Mouse (Mus musculus) urinary bladder, adult 2 months (tissue): ENCODE measurements at regions not wholly inside any gene's neighbourhood (a gene's known extent, or its start where the extent isn't known, plus 50 kb on each side); places are given as distances from the start of the nearest gene placed in this dataset.

ENCODE experiments used
- DNase-seq: peaks from one replicate; pipeline ENCODE4 v3.0.0; 2022; ENCODE audit warnings: low spot score

DNA sequence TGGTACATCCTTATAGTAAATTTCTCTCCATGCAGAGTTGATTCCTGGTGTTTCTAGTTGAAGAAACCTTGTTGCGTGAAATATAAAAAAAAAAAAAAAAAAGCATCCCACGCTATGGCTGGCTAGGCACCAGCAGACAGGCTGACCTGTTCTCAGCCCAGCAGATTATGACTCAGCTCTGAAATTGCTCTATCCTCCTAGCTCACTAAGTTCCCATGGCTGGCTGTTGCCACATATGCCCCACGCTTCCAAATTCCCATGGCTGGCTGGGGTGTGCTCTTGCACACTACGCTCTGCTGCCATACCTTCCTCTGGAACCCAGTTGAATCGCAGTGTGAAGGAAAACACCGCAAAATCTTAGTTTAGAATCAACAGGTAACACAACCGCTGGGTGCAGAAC is 270.1 kb downstream of the Mid1ip1 start:
- DNase-seq, result no peak

DNA sequence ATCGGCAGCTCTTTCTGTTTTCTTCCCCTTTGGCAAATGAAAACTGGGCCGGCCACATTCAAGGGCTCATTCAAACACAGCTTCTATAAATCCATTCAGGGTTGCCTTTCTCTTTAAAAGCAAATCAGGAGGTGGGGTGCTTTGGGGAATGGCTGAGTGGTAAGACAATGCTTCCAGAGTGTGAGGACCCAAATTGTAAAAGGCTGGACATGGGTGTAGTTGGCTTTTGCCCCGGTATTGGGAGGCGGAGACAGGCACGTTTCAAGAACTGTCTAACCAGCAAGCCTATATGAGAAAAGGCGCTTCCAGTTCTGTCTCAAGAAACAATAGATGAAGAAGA is 277.0 kb downstream of the Mid1ip1 start:
- no peak for DNase-seq

DNA sequence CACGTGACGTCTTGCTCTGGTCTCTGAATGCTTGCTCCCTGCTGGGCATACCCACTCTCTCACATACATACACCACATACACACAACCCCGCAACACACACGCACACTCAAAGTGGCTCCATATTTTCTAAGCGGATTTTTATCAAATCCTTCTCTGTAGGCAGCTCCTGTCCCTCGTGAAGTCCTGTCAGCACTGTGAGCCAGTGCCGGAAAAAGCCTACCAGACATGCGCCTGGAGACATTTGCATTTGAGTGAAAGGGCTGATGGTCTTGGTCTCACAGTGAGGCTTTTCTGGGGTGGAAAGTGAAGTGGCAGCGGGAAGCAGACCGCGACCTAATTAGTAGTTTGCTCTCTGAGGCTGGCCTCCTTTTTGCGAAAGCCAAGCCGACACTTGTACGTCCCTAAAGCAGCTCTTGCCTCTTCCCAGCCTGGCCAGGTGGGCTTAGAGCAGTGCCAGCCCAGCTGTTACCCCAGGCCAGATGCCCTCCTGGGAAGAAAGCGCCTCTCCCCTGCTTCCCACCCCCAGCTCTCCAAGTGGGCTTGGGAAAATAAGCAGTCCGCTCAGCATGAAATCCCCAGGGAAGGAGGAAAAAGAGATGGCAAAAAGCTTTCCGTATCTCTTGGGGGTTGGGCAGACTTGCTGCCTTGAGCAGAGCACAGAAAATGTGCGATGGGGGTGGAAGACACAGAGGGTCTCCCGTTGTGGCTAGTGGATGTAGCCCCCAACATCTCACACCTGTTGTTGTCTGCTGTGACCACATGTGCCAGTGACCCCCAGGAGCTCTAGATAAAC is 277.6 kb downstream of the Mid1ip1 start:
- DNase-seq, result no peak

DNA sequence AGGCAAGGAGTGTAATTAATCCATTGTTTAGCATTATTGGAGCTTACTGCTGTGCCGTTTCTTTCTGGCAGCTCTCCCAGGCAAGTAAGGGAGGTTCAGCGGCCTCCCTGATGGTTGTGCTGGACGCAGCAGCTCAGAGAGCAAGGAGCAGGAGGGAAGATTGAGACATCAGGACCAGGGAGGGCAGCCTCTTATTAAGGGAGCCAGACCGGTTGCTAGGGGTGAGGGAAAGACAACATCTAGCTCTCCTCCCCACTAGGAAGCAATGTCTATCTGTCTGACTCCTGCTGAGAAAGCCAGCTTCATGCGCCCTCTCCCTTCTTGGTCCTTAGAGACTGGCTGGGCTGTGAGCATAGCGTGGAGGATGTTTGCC is 278.2 kb downstream of the Mid1ip1 start:
- DNase-seq, result no peak

DNA sequence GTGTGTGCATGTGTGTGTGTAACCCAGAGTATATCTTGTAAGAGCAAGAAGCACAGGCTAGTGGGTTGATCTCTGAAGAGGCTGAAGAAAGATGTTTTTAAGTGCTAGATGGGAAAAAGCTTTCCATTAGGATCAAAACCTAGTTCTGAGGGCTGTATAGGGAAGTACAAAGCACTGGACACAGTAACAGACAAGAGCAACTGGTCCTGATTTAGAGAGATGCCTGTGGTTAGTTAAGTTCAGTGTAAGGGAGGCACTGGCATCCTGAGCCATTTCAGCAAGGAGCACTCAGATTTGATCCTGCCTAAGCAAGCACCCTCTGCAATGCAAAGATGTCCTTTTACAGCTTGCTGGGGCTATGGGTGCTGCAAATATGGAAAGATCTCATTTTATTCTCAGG is 280.1 kb downstream of the Mid1ip1 start:
- DNase-seq, result no peak

DNA sequence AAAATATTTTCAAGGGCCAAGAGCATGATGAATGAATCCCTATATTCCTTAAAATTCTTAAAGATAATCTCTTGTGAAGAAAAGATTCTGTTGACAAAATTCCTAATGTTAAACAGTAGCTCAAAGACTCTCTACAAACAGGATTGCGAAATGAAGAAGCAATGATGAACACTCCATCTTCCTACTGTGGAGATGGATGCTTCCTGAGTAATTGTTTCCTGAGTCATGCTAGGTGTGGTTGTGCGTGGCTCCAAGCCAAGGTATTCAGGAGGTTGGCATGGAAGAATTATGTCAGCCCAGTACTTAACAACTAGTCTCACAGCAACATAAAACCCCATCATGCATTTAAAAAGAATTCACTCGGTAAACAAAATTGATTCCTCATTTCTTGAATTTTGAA is 286.4 kb downstream of the Mid1ip1 start:
- no peak for DNase-seq

DNA sequence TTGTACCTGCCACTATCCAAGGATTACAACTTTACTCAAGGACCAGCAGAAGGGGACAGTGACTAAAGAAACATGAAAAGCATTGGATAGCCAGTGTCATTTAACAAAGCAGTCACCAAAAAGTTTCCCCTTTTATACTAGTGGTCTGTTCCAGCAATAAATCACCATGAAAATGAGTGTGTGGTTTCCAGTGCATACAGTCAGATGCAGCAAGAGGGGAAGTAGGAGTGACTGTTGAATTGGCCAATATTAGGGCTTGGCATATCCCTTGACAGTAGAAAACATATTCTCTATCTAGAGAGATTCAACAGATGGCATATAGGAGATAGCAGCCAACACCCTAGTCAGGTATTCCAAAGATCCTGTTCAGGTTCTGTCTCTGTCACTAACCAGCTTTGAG is 259.8 kb upstream of the H2al1a start:
- DNase-seq, result no peak

DNA sequence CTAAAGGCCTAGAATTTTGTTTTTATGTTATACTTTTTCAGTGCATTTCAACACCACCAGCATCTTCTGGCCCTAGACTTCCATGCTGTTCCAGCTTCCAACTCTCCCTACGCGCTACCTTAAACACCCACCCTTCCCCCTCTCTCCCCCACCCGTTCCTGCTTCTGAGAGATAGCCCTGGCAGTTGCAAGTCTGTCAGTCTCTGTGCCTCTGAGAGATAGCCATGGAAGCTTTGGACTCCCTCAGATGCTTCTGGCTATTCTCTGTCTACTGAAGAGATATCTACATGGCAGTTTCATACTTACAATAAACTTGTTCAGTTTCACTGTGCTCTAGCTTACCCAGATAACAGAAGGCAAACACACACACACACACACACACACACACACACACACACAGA is 252.3 kb upstream of the H2al1a start:
- DNase-seq, result no peak

DNA sequence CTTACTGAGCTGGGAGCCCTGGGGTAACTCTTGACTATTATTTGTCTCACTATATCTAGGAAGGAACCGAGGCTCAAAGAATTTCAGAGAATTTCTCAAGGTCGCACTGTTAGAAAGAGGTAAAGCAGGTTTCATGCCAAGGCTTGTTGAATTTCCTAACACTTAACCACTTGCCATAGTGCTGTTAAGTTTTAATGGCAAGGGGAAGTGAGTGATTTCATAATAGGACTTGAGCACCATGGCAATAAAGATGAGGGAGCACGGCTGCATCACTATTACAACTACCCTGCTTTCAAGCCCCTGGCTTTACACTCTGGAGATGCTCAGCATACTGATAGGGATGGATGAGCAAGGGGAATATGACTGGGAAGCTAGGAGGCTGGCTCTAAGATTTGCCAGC is 216.9 kb upstream of the H2al1a start:
- no peak for DNase-seq

DNA sequence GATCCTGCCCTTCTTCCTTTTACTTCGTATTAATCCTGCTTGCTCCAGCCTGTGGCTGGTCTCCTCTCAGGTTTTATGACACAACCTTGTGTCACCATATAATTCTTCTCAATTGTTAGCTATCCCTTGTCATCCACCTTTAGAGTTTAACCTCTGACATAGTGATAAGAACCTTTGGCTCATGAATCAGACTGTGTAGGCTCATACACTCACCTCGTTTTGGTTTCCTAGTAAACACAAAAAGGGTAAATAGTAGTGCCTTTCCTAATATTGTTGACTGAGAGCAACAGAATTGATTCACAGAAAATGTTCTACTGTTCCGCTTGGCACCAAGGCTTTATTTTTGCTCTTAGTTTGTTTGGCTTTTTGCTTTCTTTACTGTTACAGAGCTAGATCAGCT is 216.2 kb upstream of the H2al1a start:
- DNase-seq, result no peak

DNA sequence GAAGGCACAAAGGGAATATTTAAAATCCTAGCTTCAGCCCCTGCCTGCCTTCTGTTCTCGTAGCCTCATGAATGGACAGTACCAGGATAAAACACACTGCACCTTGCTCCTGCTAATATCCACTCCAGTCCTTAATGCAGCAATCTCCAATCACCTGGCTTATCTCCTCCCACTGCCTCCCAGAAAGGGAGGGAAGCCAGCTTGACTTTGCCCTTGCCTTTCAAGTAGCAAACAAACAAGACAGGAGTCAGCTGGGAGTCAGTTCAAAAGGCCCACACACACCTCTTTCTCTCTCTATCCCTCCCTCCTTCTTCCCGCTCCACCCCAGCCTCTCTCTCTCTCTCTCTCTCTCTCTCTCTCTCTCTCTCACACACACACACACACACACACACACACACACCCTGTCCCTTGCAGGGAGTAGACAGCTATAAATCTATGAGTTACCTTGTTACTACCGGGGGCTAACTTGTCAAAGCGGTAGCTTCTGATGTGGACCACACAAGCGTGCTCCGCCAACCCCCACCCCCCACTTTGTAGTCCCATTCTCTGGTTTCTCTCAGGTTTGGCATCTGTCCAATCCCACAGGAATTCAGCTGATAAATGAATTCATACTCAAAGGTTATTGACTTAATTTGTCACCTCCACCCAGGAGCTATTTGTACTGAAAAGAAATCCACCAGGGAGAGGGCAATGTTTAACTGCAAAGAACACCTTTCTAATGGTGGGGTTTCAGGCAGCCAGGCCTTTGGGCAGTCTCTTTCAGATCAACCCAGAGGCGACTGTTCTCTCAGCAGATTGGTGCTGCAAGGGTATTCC is 212.6 kb upstream of the H2al1a start:
- no peak for DNase-seq

DNA sequence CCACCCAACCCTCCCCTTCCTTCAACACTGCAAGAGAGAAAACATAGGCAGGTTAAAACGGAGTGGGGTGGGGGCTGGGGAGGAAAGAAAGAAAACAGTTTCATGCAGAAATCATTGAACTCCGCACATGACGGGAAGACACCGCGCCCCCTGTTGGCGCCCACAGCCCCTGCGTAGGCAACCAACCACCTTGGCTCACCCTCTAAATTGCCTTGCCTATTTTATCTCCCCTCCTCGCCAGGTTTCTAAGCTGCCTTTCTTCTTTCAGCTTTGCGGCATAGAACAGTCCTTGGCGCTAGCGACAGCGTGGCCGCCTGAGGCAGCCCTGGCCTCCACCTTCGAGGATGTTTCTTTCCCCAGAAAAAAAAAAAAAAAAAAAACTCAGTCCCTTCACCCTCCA is 211.1 kb upstream of the H2al1a start:
- no peak for DNase-seq

DNA sequence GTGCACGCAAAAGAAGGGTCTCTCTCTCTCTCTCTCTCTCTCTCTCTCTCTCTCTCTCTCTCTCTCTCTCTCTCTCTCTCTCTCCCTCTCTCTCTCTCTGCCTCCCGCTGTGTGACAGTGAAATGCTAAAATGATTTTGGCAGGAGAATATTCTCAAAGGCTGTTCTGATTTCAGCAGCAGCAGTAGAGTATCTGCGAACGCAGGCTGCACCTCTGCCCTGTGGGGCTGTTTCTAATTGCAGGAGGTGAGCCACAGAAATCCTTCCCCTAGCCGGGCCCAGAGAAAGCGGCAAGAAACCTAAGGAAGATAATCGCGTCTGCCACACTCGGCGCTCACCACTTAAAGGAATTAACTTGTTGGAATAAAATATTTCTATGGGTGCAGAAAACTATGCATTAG is 210.6 kb upstream of the H2al1a start:
- DNase-seq, result no peak

DNA sequence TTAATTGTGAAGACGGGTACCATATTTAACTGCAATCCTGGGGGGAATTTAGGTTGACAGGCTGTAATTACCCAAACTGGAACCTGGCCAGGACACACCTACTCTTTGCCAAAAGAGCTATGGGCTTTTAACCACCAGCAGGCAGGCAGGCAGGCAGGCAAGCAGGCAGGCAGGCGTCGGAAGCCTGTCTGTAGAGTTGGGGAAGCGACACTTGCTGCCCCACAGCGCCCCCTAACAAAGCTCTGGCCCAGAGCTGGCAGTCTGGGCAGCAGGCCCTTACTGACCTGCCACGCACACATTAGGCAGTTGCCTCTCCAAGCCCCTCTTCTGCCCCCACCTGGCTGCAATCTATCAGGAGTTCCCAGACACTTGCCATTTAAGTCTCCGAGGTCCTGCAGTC is 208.6 kb upstream of the H2al1a start:
- no peak for DNase-seq

DNA sequence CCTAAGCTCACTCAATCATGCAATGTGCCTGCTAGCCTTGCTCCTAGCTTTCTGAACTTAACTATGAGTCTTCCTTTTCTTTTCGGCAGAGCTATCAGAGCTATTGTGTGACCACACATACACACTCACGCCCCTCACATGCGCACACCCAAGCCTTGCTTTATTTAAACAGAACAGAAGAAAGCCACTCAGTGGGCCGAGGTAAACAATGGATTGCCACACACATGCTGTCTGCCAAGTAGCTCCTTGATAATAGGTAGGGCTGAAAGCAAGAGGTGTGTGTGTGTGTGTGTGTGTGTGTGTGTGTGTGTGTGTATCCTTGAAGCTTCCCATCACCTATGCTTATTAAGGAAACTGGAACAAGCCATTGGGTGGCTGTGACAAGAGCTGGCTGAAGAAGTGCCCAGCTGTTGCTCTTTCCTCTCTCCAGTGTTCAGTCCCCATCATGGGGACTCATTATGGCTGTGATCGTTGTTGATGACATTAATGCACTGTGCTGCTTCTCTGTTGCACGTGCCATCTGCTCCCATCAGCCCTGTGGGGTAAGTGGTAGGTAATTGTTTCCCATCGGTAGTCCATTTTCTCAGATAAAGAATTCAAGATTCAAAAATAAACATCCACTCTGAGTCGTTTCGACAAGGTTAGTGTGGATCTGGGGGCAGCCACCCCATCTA is 201.3 kb upstream of the H2al1a start:
- no peak for DNase-seq

DNA sequence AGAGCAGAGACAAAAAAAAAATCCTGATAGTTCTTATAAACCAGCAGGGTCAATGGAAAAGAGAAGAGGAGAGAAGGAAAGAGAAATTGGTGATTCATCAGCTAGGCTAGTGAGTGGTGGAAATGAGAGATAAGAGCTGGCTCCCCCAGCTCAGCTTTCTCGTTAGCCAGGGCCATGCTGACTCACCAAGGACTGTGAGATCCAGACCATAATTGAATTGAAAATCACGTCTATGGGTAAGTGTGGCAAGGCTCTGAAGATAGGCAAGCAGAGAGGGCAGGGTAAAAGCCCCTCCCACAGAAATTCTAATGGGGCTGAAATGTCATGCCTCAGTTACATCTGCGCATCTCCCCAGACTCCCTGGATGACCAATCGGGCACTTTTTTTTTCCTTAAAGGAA is 200.7 kb upstream of the H2al1a start:
- no peak for DNase-seq

DNA sequence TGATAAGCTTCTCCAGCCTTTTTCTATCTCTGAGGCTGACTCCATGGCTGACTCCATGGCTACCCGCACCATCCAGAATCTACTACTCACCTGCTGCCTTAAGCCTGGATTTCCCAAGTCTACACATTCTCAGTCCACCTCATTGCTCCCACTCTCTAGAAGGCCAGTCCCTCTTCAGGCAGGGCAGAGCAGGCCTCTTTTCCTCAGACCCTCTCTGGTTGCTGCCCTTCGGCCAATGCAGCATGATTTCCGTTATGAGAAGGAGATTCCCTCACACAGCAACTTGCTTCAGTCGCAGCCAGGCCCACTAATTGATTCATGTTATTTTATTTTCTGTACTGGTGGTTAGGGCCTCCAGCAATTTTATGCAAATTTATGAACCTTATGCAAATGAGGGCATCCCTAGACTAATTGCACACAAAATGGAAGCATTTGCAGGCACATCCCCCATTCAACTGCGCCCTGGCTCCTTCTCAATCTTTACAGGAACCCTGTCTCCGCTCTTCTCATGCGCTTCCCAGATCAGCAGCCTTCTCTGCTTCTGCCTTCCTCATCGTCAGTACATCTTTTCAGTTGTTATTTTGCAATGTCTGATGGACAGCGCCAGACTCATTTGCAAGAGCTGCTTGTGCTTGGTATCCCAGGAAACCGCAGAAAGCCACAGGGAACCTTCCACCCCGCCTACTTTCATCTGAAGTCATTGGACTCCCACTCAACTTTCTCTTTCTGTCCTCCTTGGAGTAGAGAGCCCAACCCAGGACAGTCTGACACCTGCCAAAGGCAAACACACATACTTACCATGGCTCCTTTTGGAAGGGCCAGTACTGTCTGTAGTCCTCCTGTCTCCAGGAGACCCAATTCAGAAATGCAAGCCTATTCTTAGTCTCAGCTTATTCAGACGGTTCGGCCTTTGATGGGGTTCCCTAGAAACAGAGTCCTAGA is 199.6 kb upstream of the H2al1a start:
- no peak for DNase-seq

DNA sequence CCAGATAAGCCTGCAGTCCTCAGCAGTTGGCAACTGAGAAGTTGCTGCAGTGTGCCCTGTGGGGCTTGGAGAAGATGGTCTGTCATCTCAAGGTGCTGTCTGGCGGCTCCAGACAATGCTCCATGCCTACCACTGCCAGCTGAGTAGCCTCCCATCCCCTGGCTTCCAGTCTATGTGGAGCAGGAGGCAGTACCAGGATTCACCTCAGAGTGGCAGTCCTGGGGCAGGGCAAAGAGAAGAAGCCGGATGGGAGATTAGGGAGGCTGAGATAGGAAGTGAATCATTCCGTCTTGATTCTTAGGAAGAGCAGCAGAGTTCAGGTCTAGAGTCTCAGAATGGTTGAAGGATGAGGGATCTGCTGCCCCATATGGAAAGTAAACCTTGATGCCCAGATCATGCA is 198.1 kb upstream of the H2al1a start:
- DNase-seq, result no peak

DNA sequence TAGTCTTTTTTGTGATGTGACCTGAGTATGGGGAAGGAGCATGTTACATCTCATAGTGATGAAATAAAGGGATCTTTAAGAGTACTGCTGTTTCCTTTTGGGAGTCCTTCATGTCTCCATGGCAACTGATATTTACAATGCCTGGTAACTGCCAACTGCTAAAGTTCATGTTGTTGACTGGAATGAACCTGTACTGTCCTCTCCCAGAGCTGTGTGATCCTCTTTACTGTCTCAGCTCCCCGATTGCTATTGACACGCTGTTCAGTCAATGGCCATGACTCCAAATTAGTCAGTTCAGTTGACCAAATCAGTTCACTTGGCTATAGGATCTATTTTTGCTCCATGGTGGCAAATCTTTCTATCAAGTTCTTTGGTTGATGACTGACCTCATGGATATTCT is 167.8 kb upstream of the H2al1a start:
- no peak for DNase-seq

DNA sequence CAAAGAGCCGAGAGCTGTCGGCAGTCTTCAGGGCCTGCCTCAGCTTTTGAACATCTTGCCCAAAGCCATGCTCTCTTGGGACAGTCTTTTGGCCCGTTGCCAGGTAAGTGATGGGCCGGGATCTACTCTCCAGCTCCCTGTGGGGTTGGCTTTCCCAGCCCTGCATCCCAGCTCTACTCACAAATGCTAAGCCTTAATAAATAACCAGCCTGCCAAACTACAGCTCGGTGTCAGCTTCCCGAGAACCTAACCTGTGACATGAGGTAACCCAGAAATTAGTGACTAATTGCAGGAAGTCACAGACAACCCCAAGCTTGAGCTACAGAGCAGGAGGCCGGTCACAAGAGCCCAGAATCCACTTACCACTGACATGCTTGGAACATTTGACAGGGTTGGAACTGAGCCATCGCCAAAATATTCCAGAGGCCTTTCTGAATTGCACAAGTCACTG is 159.1 kb upstream of the H2al1a start:
- peak; percentile 23 for DNase-seq

DNA sequence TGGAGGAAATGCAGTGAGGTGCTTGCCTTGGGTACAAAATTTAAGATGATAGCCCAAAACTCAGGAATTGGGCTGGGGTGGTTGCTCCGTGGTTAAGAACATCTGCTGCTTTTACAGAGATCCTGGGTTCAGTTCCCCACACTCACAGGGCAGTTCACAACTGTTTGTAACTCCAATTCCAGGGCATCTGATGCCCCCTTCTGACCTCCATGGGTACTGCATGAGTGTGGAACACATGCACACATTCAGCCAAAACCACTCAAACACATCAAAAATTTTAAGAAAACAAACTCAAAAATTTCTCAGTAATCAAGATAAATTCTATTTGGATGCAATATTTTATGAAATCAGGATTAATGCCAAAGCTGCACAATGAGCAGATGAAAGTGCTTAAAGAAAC is 157.8 kb upstream of the H2al1a start:
- DNase-seq, result no peak

DNA sequence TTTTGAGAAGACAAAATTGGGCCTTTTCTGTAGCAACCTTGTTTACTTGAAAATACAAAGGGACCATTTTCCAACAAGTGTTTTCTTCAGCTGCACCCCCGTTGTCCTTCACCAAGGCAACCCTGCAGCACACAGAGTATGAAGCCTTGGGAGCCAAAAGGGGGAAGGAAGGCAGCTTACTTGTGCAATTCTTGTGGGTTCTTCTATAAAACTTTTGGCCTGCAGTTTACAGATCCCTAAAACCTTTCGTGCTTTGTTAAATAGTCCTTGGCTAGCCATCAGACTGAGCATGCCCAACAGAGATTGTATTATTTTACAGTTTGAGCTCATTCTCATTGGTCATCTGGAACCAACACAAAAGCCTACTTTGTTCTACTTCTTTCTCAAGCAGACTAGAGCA is 140.6 kb upstream of the H2al1a start:
- no peak for DNase-seq
